Mouse (Mus musculus): ENCODE data around the gene Susd3. TPM values are rescaled to one million over a fixed set of nuclear protein-coding genes. Genes with fewer than 3 reads are reported as not detected.
A peak's percentile ranks its signal among the peaks of the same experiment; 100 is the strongest.

Susd3 gene
- total RNA-seq, 2 experiments from 2014 or later: 0.62 to 1.1 TPM

- DNase-seq: no peak
- intact Hi-C loops (cut with DNase I): no loop called here
Measured at GRCm38 (mm10) chr13:49188966-49189360, 59.5 kb downstream of the Susd3 start.

GRCm38 (mm10) chr13:49188219-49188965, 60.1 kb downstream of the Susd3 start:
- intact Hi-C loops (cut with DNase I): no loop called here
- no peak for DNase-seq

GRCm38 (mm10) chr13:49187288-49188218, 61.0 kb downstream of the Susd3 start, which contains the start of gene Ninj1:
Ninj1 (plus strand) TSS chr13:49187485.
- DNase-seq: peak; percentile 90
- intact Hi-C loops (cut with DNase I): no loop called here

- DNase-seq: no peak
- intact Hi-C loops (cut with DNase I): no loop called here
Measured at GRCm38 (mm10) chr13:49186798-49187287, 61.7 kb downstream of the Susd3 start.

GRCm38 (mm10) chr13:49183646-49184045, 64.9 kb downstream of the Susd3 start:
- intact Hi-C loops (cut with DNase I): no loop called here
- DNase-seq: no peak

- no peak for DNase-seq
Measured at GRCm38 (mm10) chr13:49183161-49183560, 65.3 kb downstream of the Susd3 start.

GRCm38 (mm10) chr13:49181411-49181984, 67.0 kb downstream of the Susd3 start:
- no peak for DNase-seq
- intact Hi-C loops (cut with DNase I): no loop called here

More at GRCm38 (mm10) chr13:49183161-49183560, 65.3 kb downstream of the Susd3 start:
- intact Hi-C loops (cut with DNase I): no loop called here

GRCm38 (mm10) chr13:49180691-49181090, 67.8 kb downstream of the Susd3 start:
- no peak for DNase-seq
- intact Hi-C loops (cut with DNase I): no loop called here

Other genes starting within 250 kb of the Susd3 start
- 10 to 100 TPM; 26.9 to 27.6 TPM for gene Wnk2, start 100.7 kb downstream of the Susd3 start, total RNA-seq (2021)
- 10 to 100 TPM; 45.2 to 88.0 TPM for gene Ninj1, start 61.2 kb downstream of the Susd3 start, total RNA-seq (2021)
- 100 to 1,000 TPM; 112 to 117 TPM for gene Card19, start 32.7 kb downstream of the Susd3 start, total RNA-seq (2021)
- under 1 TPM; 0.50 to 0.57 TPM for gene Fgd3, start 71.6 kb upstream of the Susd3 start, total RNA-seq (2021)
- 10 to 100 TPM; 74.6 to 83.6 TPM for gene Bicd2, start 92.9 kb upstream of the Susd3 start, total RNA-seq (2021)
- 1 to 10 TPM; 8.3 to 9.1 TPM for gene Ippk, start 172.5 kb upstream of the Susd3 start, total RNA-seq (2021)
- 1 to 10 TPM; 1.6 TPM for gene Tes3-ps, start 244.6 kb upstream of the Susd3 start, total RNA-seq (2021)

All from heart, postnatal 10 days (tissue).